Mouse (Mus musculus): ENCODE data around the gene Rnase10.
"Not testable (repeated sequence)": the region's sequence is repeated elsewhere in the genome, so short reads cannot be mapped to it uniquely, and the experiment has no call there.

Gene Rnase10

GRCm38 (mm10) chr14:51007152-51007801 lies at the start of gene Rnase10:
Gene Rnase10 (plus strand): TSS chr14:51007751.
- DNase-seq (ENCODE audit: low read depth, low spot score) = no peak

GRCm38 (mm10) chr14:50958289-50958995 lies 49.1 kb upstream of the Rnase10 start:
- not testable (repeated sequence) for DNase-seq (ENCODE audit: low read depth, low spot score)

GRCm38 (mm10) chr14:50968216-50968980 lies 39.2 kb upstream of the Rnase10 start:
- DNase-seq (ENCODE audit: low read depth, low spot score) = no peak

GRCm38 (mm10) chr14:50969041-50969440 lies 38.5 kb upstream of the Rnase10 start:
- DNase-seq (ENCODE audit: low read depth, low spot score) = no peak

GRCm38 (mm10) chr14:50969558-50970544 lies 37.7 kb upstream of the Rnase10 start:
- no peak for DNase-seq (ENCODE audit: low read depth, low spot score)

- no peak for DNase-seq (ENCODE audit: low read depth, low spot score)
These were observed 36.7 kb upstream of the Rnase10 start for GRCm38 (mm10) chr14:50970822-50971221.

GRCm38 (mm10) chr14:50973054-50973453 lies 34.5 kb upstream of the Rnase10 start:
- DNase-seq (ENCODE audit: low read depth, low spot score) = not testable (repeated sequence)

- DNase-seq (ENCODE audit: low read depth, low spot score) = no peak
These were observed 33.9 kb upstream of the Rnase10 start for GRCm38 (mm10) chr14:50973700-50974099.

- no peak for DNase-seq (ENCODE audit: low read depth, low spot score)
These were observed 32.5 kb upstream of the Rnase10 start for GRCm38 (mm10) chr14:50975001-50975400.

- DNase-seq (ENCODE audit: low read depth, low spot score) = no peak
These were observed 30.9 kb upstream of the Rnase10 start for GRCm38 (mm10) chr14:50976674-50977073.

- DNase-seq (ENCODE audit: low read depth, low spot score) = not testable (repeated sequence)
These were observed 29.1 kb upstream of the Rnase10 start for GRCm38 (mm10) chr14:50978451-50978850.

GRCm38 (mm10) chr14:50979631-50980030 lies 27.9 kb upstream of the Rnase10 start:
- DNase-seq (ENCODE audit: low read depth, low spot score) = no peak

- DNase-seq (ENCODE audit: low read depth, low spot score) = peak; percentile 51
These were observed 26.3 kb upstream of the Rnase10 start for GRCm38 (mm10) chr14:50981207-50981606.

GRCm38 (mm10) chr14:50981837-50982236 lies 25.7 kb upstream of the Rnase10 start:
- DNase-seq (ENCODE audit: low read depth, low spot score) = no peak

GRCm38 (mm10) chr14:50987668-50988067 lies 19.9 kb upstream of the Rnase10 start:
- DNase-seq (ENCODE audit: low read depth, low spot score) = no peak

GRCm38 (mm10) chr14:50991037-50991436 lies 16.5 kb upstream of the Rnase10 start:
- peak; percentile 58 for DNase-seq (ENCODE audit: low read depth, low spot score)

- no peak for DNase-seq (ENCODE audit: low read depth, low spot score)
These were observed 10.5 kb upstream of the Rnase10 start for GRCm38 (mm10) chr14:50997088-50997487.

- peak; percentile 15 for DNase-seq (ENCODE audit: low read depth, low spot score)
These were observed 9.4 kb upstream of the Rnase10 start for GRCm38 (mm10) chr14:50997999-50998666.

- DNase-seq (ENCODE audit: low read depth, low spot score) = no peak
These were observed 563 bp downstream of the Rnase10 start for GRCm38 (mm10) chr14:51007914-51008713.

- no peak for DNase-seq (ENCODE audit: low read depth, low spot score)
These were observed 1.2 kb downstream of the Rnase10 start for GRCm38 (mm10) chr14:51008781-51009180.
